Mouse (Mus musculus): Measurements from ENCODE around the gene Tcerg1l.
A peak's percentile ranks its signal among the peaks of the same experiment; 100 is the strongest.

The Tcerg1l gene

GRCm38 (mm10) chr7:138217556-138218098 lies 179.9 kb downstream of the Tcerg1l start:
- no peak for DNase-seq (ENCODE audit: low spot score)

- DNase-seq (ENCODE audit: low spot score), result no peak
Measured at GRCm38 (mm10) chr7:138215177-138215830, 182.2 kb downstream of the Tcerg1l start.

GRCm38 (mm10) chr7:138214710-138215109 lies 182.8 kb downstream of the Tcerg1l start:
- DNase-seq (ENCODE audit: low spot score), result no peak

- DNase-seq (ENCODE audit: low spot score), result no peak
Measured at GRCm38 (mm10) chr7:138209769-138210168, 187.8 kb downstream of the Tcerg1l start.

GRCm38 (mm10) chr7:138205124-138205523 lies 192.4 kb downstream of the Tcerg1l start:
- no peak for DNase-seq (ENCODE audit: low spot score)

GRCm38 (mm10) chr7:138202162-138202832 lies 195.2 kb downstream of the Tcerg1l start:
- no peak for DNase-seq (ENCODE audit: low spot score)

- DNase-seq (ENCODE audit: low spot score), result no peak
Measured at GRCm38 (mm10) chr7:138199333-138200058, 198.0 kb downstream of the Tcerg1l start.

GRCm38 (mm10) chr7:138196139-138196538 lies 201.4 kb downstream of the Tcerg1l start:
- DNase-seq (ENCODE audit: low spot score), result no peak

GRCm38 (mm10) chr7:138184197-138184596 lies 213.3 kb downstream of the Tcerg1l start:
- no peak for DNase-seq (ENCODE audit: low spot score)

GRCm38 (mm10) chr7:138182216-138182615 lies 215.3 kb downstream of the Tcerg1l start:
- no peak for DNase-seq (ENCODE audit: low spot score)

- DNase-seq (ENCODE audit: low spot score), result peak; percentile 18
Measured at GRCm38 (mm10) chr7:138178617-138179016, 218.9 kb downstream of the Tcerg1l start.

- DNase-seq (ENCODE audit: low spot score), result peak; percentile 35
Measured at GRCm38 (mm10) chr7:138176026-138176425, 221.5 kb downstream of the Tcerg1l start.

GRCm38 (mm10) chr7:138170389-138170788 lies 227.1 kb downstream of the Tcerg1l start:
- DNase-seq (ENCODE audit: low spot score), result no peak
